Mouse (Mus musculus) megakaryocyte, embryonic 14.5 days (primary cell): ENCODE data around the gene B3gnt2. TPM values are rescaled to one million over a fixed set of nuclear protein-coding genes. Genes with fewer than 3 reads are reported as not detected.

Source experiments
- H3K27me3 ChIP-seq: replicated peaks from 2 replicates; pipeline ENCODE3; 2012; ENCODE audit warnings: inconsistent platforms
- H3K36me3 ChIP-seq: replicated peaks from 2 replicates; pipeline ENCODE3; 2012; ENCODE audit warnings: low read length, inconsistent platforms, mixed read lengths
- H3K4me1 ChIP-seq: 2 replicates; pipeline ENCODE4 v1.6.1; 2012; ENCODE audit warnings: inconsistent platforms
- H3K4me3 ChIP-seq: replicated peaks from 2 replicates; pipeline ENCODE3; 2012; ENCODE audit warnings: moderate library complexity, mild to moderate bottlenecking, inconsistent platforms
- H3K9me3 ChIP-seq: 2 replicates; pipeline ENCODE4 v1.6.1; 2012; ENCODE audit warnings: inconsistent platforms
- FLI1 ChIP-seq: IDR thresholded peaks from 2 replicates; pipeline ENCODE4 v1.6.1; 2012; ENCODE audit warnings: low read length, inconsistent platforms, mixed read lengths
- GATA1 ChIP-seq: IDR thresholded peaks from 3 replicates; pipeline ENCODE4 v1.6.1; 2012; ENCODE audit warnings: mixed read lengths, low read length, inconsistent platforms, borderline replicate concordance
- polyA plus RNA-seq: library from polyadenylated mRNA; stranded (reverse); fragments of >175 nt; gene quantifications from 2 replicates; pipeline ENCODE4 v1.2.3, GENCODE M21; 2012; ENCODE audit warnings: low replicate concordance; ENCODE audit not compliant: insufficient read depth

Gene B3gnt2
- polyA plus RNA-seq, 1 experiment: 6.1 TPM

DNA sequence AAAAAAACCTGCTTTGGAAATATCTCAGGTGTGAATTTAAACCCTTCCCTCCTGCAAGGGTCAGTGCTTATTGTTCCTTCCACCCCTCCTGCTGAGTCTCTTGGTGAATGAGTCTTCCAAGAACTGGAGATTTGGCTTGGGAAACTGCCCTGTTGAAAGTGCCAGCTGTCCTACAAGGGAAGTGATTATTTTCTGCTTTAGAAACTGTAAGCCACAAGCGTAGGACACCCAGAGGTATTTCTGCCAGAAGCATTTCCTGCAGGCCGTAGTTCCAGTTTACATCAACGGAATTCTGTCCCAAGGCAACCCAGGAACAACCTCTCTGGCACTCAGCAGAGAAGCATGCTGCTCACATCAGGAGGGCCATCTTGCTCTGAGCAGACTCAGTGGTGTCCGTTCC is 12.6 kb upstream of the B3gnt2 start:
- peak overlapping the region; percentile 77 for H3K4me3 ChIP-seq
- peaks cover 61% of the 10 kb centered on the region for H3K4me1 ChIP-seq
- H3K27me3 ChIP-seq: no peaks in the 10 kb centered on the region
- H3K36me3 ChIP-seq: peaks cover 17% of the 10 kb centered on the region
- H3K9me3 ChIP-seq: no peaks in the 10 kb centered on the region
- no peak for TF ChIP-seq GATA1
- TF ChIP-seq FLI1: no peak

GRCm38 (mm10) chr11:22872307-22872680 is 11.5 kb upstream of the B3gnt2 start:
- Histone ChIP-seq H3K9me3 (no peaks in the 10 kb centered on the region), H3K36me3 (peaks cover 20% of the 10 kb centered on the region), H3K4me3 (peak overlapping the region; percentile 90), H3K4me1 (peaks cover 63% of the 10 kb centered on the region), H3K27me3 (no peaks in the 10 kb centered on the region)
- TF ChIP-seq GATA1: no peak
- TF ChIP-seq FLI1: no peak

DNA sequence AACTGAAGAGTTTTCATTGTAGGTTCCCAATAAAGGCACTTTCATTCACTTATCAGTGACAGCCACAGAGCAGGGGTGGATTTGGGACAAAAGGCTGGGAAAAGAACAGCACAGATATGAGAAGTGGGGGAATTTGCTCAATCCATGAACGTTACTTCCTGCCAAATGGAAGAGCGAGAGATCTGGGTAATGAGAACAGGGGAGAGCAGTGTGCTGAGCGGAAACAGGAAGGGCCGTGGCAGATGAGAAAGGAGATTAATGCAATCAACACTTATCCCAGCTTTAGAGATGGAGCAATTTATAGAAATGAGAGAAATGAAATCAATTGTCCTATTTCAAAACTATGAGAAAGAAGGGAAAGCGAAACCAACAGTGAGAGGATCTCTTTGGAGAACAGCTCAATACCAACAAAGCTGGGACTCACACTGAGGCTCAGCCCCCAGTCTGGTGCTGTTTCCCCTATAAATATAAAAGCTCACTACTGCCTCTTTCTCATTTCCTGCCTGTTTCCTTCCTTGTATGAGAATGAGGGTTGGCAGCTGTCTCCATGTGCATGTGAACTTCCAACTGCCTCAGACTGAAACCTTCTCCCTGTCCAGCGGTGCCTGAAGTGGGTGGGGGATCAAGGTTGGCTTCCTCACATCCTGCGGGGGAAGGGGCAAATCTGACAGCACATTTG is 11.0 kb upstream of the B3gnt2 start:
- H3K4me1 ChIP-seq: peaks cover 59% of the 10 kb centered on the region
- TF ChIP-seq GATA1 (no peak), FLI1 (no peak)

GRCm38 (mm10) chr11:22868582-22868981 is 7.8 kb upstream of the B3gnt2 start:
- peaks cover 52% of the 10 kb centered on the region for H3K4me1 ChIP-seq
- peaks cover 25% of the 10 kb centered on the region for H3K36me3 ChIP-seq
- no peak for TF ChIP-seq GATA1
- no peak for TF ChIP-seq FLI1
- peaks cover 1% of the 10 kb centered on the region for H3K27me3 ChIP-seq
- no peaks in the 10 kb centered on the region for H3K9me3 ChIP-seq
- H3K4me3 ChIP-seq: no peak overlapping the region

More for the DNA sequence above, 11.0 kb upstream of the B3gnt2 start:
- Histone ChIP-seq H3K27me3 (no peaks in the 10 kb centered on the region), H3K36me3 (peaks cover 20% of the 10 kb centered on the region), H3K9me3 (no peaks in the 10 kb centered on the region), H3K4me3 (peak overlapping the region; percentile 90)

GRCm38 (mm10) chr11:22867691-22868090 is 6.9 kb upstream of the B3gnt2 start:
- no peak overlapping the region for H3K4me3 ChIP-seq
- peaks cover 2% of the 10 kb centered on the region for H3K27me3 ChIP-seq
- H3K36me3 ChIP-seq: peaks cover 30% of the 10 kb centered on the region
- no peaks in the 10 kb centered on the region for H3K9me3 ChIP-seq
- peaks cover 48% of the 10 kb centered on the region for H3K4me1 ChIP-seq
- no peak for TF ChIP-seq GATA1

- Histone ChIP-seq H3K36me3 (peaks cover 34% of the 10 kb centered on the region), H3K27me3 (peaks cover 2% of the 10 kb centered on the region), H3K4me1 (peaks cover 46% of the 10 kb centered on the region), H3K9me3 (no peaks in the 10 kb centered on the region), H3K4me3 (no peak overlapping the region)
- no peak for TF ChIP-seq GATA1
- TF ChIP-seq FLI1: no peak
These were observed 5.0 kb upstream of the B3gnt2 start for GRCm38 (mm10) chr11:22865635-22866246.

DNA sequence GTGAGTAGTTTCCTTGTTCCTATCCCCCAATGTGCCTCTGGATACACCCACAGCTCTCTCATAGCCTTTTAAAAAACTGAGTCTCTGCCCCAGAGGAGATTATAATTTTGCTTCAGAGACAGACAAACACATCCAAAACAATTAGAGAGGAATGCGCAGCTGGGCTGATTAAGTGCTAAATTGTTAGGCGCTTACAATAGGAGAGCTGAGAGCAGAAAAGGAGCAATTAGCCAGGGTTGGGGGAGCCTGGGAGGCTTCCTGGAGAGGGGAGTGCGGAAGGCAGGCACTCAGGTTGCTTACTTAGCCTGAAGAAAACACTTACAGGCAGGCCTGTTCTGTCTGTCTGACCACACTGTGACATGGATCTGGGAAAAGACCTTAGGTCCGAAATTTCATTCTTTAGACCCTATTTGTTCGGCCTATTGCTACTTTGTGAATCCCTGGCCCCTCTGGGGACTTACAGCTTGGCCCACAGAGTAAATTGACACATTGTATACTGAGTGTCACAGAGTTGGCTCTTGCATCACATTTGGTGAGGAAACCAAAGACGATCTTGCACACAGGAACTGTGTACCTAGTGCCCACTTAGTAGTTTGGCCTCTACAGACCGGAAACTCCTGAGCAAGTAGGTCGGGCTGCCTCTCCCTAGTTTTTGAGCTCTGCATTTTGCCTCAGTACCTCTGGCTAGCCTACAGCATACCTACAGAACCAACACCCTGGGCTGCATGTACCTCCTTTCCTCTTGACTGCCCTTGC is 3.7 kb upstream of the B3gnt2 start:
- TF ChIP-seq GATA1 (no peak), FLI1 (no peak)
- H3K9me3 ChIP-seq: no peaks in the 10 kb centered on the region
- H3K4me1 ChIP-seq: peaks cover 48% of the 10 kb centered on the region
- H3K36me3 ChIP-seq: peaks cover 28% of the 10 kb centered on the region
- peaks cover 2% of the 10 kb centered on the region for H3K27me3 ChIP-seq
- no peak overlapping the region for H3K4me3 ChIP-seq

GRCm38 (mm10) chr11:22863581-22863980 is 2.8 kb upstream of the B3gnt2 start:
- no peak for TF ChIP-seq GATA1
- TF ChIP-seq FLI1: no peak

DNA sequence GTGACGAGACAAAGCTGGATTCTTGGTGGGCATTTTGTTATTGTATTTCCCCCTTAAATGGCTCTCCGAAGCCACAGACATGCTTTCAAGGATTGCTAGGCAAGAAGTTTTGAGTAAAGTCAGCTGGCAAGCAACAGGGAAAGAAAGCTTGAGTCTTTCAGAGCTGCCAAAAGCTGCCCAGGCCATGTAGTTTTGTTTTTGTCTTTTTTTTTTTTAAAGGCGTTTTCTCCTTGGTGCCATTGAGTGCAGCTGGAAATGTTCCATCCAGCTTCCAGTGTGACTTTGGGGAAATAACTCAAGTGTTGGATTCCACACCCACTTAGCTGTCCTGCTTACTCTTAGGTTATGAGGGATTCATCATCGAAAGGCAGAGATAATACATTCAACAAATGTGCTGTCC is 554 bp upstream of the B3gnt2 start:
- H3K27me3 ChIP-seq: peaks cover 2% of the 10 kb centered on the region
- H3K9me3 ChIP-seq: no peaks in the 10 kb centered on the region
- peaks cover 14% of the 10 kb centered on the region for H3K36me3 ChIP-seq
- TF ChIP-seq GATA1 (no peak), FLI1 (no peak)
- no peak overlapping the region for H3K4me3 ChIP-seq
- peaks cover 50% of the 10 kb centered on the region for H3K4me1 ChIP-seq

More at GRCm38 (mm10) chr11:22863581-22863980, 2.8 kb upstream of the B3gnt2 start:
- Histone ChIP-seq H3K4me3 (no peak overlapping the region), H3K9me3 (no peaks in the 10 kb centered on the region), H3K4me1 (peaks cover 43% of the 10 kb centered on the region), H3K36me3 (peaks cover 19% of the 10 kb centered on the region), H3K27me3 (peaks cover 2% of the 10 kb centered on the region)
